Mouse (Mus musculus): ENCODE measurements at regions not wholly inside any gene's neighbourhood (a gene's known extent, or its start where the extent isn't known, plus 50 kb on each side); places are given as distances from the start of the nearest gene placed in this dataset.

DNA sequence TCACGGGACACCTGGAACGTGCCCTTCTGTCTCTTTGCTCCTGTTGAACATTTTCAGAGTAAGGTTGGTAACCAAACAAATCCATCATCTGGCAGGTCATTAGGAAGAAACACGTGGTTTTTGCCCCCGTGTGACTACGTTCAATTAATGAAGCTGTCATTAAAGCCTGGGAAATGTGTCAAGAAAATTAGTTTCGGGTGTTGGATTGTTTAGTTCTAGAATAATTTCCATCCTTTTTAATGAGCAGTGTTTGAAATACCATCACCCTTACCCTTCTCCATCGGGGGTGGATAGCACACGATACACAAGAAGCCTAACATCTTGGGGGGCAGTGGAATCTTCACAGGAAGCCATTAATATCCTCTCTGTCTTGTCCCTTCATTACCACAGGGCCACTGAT is 107.7 kb downstream of the Far1 start:
- H3K4me2 ChIP-seq (ENCODE audit: low read depth), result no peak overlapping the region
- WGBS (ENCODE audit: insufficient replicate concordance), result 56% methylated on average over 8 of the region's 8 CpGs
- no peak overlapping the region for H3K9ac ChIP-seq (replicated peaks)
- no peak overlapping the region for H3K4me3 ChIP-seq (ENCODE audit: insufficient read depth in 1 of 2, low read depth in 2 of 2, low read length in 2 of 2)
- H3K4me1 ChIP-seq (replicated peaks; ENCODE audit: control insufficient read depth in 2 of 2, insufficient read depth in 2 of 2, low read length in 1 of 2), result no peaks in the 10 kb centered on the region
- no peak overlapping the region for H3K27ac ChIP-seq
- no peaks in the 10 kb centered on the region for H3K36me3 ChIP-seq (replicated peaks; ENCODE audit: control insufficient read depth, insufficient read depth, low read depth)
- no peak for ATAC-seq (ENCODE audit: insufficient read depth)
- H3K27me3 ChIP-seq (ENCODE audit: control insufficient read depth, insufficient read depth, low read length), result no peaks in the 10 kb centered on the region
- no peak for DNase-seq (ENCODE audit: low read depth in 3 of 3, low spot score in 3 of 3)
- no peaks in the 10 kb centered on the region for H3K9me3 ChIP-seq (ENCODE audit: control insufficient read depth, low read length)
- no peak for TF ChIP-seq CTCF (IDR thresholded peaks at IDR 0.05; ENCODE audit: low read depth)
- no peak for TF ChIP-seq EP300 (IDR thresholded peaks at IDR 0.05; ENCODE audit: low read depth)

DNA sequence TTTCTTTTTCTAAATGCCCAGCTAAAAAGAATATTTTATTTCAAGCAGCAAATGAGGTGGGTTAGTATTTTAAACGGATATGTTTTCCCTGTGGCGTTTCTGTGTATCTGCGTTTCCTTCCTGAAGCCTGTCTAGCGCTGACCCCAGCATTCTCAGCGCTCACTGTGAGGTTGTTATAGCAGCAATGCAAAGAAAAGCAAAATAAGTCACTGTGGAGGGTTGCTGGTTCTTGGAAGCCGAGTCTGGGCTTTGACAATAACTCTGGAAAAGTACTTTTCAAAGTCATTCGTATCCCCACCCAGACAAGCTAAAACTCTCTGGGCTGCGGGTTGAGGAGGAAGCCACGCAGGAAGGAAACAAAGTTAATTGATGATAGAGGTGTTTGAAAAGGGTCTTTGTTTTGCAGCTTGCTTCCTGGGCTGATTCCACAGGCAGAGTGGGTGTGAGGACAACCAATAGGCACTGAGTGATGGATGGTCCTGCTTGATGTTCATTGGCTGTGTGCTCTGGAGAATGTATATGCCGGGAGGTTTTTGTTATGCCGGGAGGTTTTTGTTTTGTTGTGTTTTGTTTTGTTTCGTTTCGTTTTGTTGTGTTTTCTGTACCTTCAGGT is 108.4 kb downstream of the Far1 start:
- Histone ChIP-seq H3K4me3 (ENCODE audit: insufficient read depth in 1 of 2, low read depth in 2 of 2, low read length in 2 of 2) (no peak overlapping the region), H3K4me2 (ENCODE audit: low read depth) (no peak overlapping the region), H3K27me3 (ENCODE audit: control insufficient read depth, insufficient read depth, low read length) (no peaks in the 10 kb centered on the region), H3K9me3 (ENCODE audit: control insufficient read depth, low read length) (no peaks in the 10 kb centered on the region), H3K27ac (no peak overlapping the region), H3K4me1 (replicated peaks; ENCODE audit: control insufficient read depth in 2 of 2, insufficient read depth in 2 of 2, low read length in 1 of 2) (no peaks in the 10 kb centered on the region), H3K36me3 (replicated peaks; ENCODE audit: control insufficient read depth, insufficient read depth, low read depth) (no peaks in the 10 kb centered on the region), H3K9ac (replicated peaks) (no peak overlapping the region)
- DNase-seq (ENCODE audit: low read depth in 3 of 3, low spot score in 3 of 3), result no peak
- TF ChIP-seq CTCF (IDR thresholded peaks at IDR 0.05; ENCODE audit: low read depth) (no peak), EP300 (IDR thresholded peaks at IDR 0.05; ENCODE audit: low read depth) (no peak)
- WGBS (ENCODE audit: insufficient replicate concordance), result 15% methylated on average over 13 of the region's 13 CpGs
- ATAC-seq (ENCODE audit: insufficient read depth), result no peak

DNA sequence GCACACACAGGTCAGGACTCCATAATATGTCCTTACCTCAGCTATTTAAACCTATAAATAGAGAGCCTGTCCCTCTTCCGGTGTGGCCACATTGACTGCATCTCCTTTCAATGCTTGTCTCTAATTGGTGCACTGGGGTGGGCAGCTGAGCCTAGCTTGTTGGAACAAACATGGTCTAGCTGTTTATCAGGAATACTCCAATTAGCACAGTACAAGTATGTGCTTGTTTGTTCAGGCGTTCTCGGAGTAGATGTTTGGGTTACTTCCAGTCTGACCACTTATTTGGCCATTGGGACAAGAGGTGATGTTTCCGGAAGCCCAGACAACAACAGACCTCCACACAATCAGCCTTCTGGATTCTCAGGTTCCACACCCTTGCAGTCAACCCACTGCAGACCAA is 109.7 kb downstream of the Far1 start:
- 53% methylated on average over 4 of the region's 4 CpGs for WGBS (ENCODE audit: insufficient replicate concordance)
- no peak for TF ChIP-seq CTCF (IDR thresholded peaks at IDR 0.05; ENCODE audit: low read depth)
- TF ChIP-seq EP300 (IDR thresholded peaks at IDR 0.05; ENCODE audit: low read depth), result no peak
- H3K4me2 ChIP-seq (ENCODE audit: low read depth), result no peak overlapping the region

DNA sequence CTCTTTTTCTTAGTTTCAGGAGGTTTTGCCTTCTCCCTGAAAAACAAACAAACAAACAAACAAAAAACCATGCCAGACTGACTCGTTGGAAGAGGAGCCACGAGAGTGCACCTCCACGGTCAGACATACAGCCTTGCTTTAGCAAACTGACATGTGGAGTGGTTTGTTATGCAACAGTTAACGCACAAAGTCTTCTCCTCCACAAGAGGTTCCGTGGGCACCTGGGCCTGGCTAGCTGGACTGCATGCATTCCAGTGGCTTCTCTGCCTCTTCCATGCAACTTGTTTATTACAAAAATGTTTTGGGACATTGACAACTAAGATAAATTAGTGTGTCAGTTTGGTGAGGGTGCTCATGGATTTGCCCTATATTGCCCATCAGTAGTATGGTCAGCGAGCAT is 110.3 kb downstream of the Far1 start:
- DNase-seq (ENCODE audit: low read depth in 3 of 3, low spot score in 3 of 3) (no peak), ATAC-seq (ENCODE audit: insufficient read depth) (no peak)
- no peaks in the 10 kb centered on the region for H3K4me1 ChIP-seq (replicated peaks; ENCODE audit: control insufficient read depth in 2 of 2, insufficient read depth in 2 of 2, low read length in 1 of 2)
- H3K27me3 ChIP-seq (ENCODE audit: control insufficient read depth, insufficient read depth, low read length), result no peaks in the 10 kb centered on the region
- TF ChIP-seq CTCF (IDR thresholded peaks at IDR 0.05; ENCODE audit: low read depth), result no peak
- TF ChIP-seq EP300 (IDR thresholded peaks at IDR 0.05; ENCODE audit: low read depth), result no peak
- no peak overlapping the region for H3K4me3 ChIP-seq (ENCODE audit: insufficient read depth in 1 of 2, low read depth in 2 of 2, low read length in 2 of 2)
- H3K9me3 ChIP-seq (ENCODE audit: control insufficient read depth, low read length), result no peaks in the 10 kb centered on the region
- H3K9ac ChIP-seq (replicated peaks), result no peak overlapping the region
- H3K4me2 ChIP-seq (ENCODE audit: low read depth), result no peak overlapping the region
- H3K36me3 ChIP-seq (replicated peaks; ENCODE audit: control insufficient read depth, insufficient read depth, low read depth), result no peaks in the 10 kb centered on the region
- 59% methylated on average over 6 of the region's 6 CpGs for WGBS (ENCODE audit: insufficient replicate concordance)
- H3K27ac ChIP-seq, result no peak overlapping the region

More for the DNA sequence above, 109.7 kb downstream of the Far1 start:
- Histone ChIP-seq H3K9me3 (ENCODE audit: control insufficient read depth, low read length) (no peaks in the 10 kb centered on the region), H3K9ac (replicated peaks) (no peak overlapping the region), H3K4me3 (ENCODE audit: insufficient read depth in 1 of 2, low read depth in 2 of 2, low read length in 2 of 2) (no peak overlapping the region), H3K27me3 (ENCODE audit: control insufficient read depth, insufficient read depth, low read length) (no peaks in the 10 kb centered on the region), H3K27ac (no peak overlapping the region), H3K36me3 (replicated peaks; ENCODE audit: control insufficient read depth, insufficient read depth, low read depth) (no peaks in the 10 kb centered on the region), H3K4me1 (replicated peaks; ENCODE audit: control insufficient read depth in 2 of 2, insufficient read depth in 2 of 2, low read length in 1 of 2) (no peaks in the 10 kb centered on the region)
- ATAC-seq (ENCODE audit: insufficient read depth) (no peak), DNase-seq (ENCODE audit: low read depth in 3 of 3, low spot score in 3 of 3) (no peak)

DNA sequence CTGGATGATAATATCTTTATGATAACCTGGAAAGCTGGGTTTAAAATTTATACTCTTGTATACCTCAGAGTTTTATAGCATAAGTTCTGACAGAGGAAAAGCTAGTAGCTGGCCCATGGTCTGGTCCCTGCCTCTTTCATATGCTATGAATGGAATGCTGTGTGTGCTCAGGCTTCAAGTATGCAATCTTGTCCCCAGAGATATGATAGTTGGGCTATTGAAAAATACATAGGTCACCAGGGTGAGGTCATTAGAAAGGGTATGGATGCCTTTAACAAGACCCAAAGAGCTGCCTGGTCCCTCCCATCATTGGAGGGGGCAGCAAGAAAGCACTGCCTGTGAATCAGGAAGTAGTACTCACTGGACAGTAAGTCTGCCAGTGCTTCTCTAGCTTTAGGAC is 113.1 kb downstream of the Far1 start:
- DNase-seq (ENCODE audit: low read depth in 3 of 3, low spot score in 3 of 3) (no peak), ATAC-seq (ENCODE audit: insufficient read depth) (no peak)
- H3K36me3 ChIP-seq (replicated peaks; ENCODE audit: control insufficient read depth, insufficient read depth, low read depth), result no peaks in the 10 kb centered on the region
- no peaks in the 10 kb centered on the region for H3K9me3 ChIP-seq (ENCODE audit: control insufficient read depth, low read length)
- no peak overlapping the region for H3K27ac ChIP-seq
- no peak overlapping the region for H3K4me3 ChIP-seq (ENCODE audit: insufficient read depth in 1 of 2, low read depth in 2 of 2, low read length in 2 of 2)
- H3K27me3 ChIP-seq (ENCODE audit: control insufficient read depth, insufficient read depth, low read length), result no peaks in the 10 kb centered on the region
- TF ChIP-seq CTCF (IDR thresholded peaks at IDR 0.05; ENCODE audit: low read depth) (no peak), EP300 (IDR thresholded peaks at IDR 0.05; ENCODE audit: low read depth) (no peak)
- H3K4me1 ChIP-seq (replicated peaks; ENCODE audit: control insufficient read depth in 2 of 2, insufficient read depth in 2 of 2, low read length in 1 of 2), result no peaks in the 10 kb centered on the region
- no peak overlapping the region for H3K4me2 ChIP-seq (ENCODE audit: low read depth)
- H3K9ac ChIP-seq (replicated peaks), result no peak overlapping the region
